Mouse (Mus musculus) cerebellum, postnatal 25 days (tissue): ENCODE measurements around the gene Pald1.

Experiments used
- DNase-seq, 2 experiments: peaks; one replicate each; pipeline ENCODE4 v3.0.0; 2021; ENCODE audit warnings: mixed read lengths in 2 of 2

The Pald1 gene

DNA sequence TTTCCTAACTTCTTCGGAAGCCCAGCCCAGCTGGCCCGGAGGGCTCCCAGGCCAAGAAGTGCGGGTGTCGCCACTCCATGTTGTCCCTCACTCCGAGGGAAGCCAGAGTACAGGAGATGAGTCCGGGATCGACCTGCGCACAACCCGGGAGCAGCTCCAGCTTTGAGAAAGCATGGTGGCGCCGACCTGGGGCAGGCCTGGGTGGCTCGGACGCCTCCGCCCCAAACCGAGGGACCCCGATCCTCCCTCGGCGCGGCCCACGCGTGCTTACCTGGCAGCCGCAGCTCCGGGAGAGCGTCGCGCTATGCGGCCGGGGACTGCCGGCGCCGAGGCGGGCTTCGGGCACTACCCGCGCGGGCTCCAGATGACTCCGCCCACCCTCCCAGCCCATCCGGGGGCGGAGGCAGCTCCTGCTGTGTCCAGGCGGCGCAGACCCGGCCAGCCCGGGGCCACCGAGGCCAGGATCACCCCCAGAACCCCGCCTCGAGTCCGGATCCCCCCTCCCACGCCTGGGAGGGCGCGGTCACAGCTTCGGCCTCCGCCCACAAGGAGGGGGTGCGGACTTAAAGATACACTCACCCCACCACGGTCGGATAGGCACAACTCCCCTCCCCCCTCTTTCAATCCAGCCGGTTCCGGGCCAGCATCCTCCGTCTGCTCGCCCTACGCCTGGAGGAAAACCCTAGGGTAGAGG, at the start of gene Pald1:
Gene Pald1 (minus strand): TSS at position 510 of the 694 bp plus-strand sequence.
- peak; percentile 68 to 76 for DNase-seq

DNA sequence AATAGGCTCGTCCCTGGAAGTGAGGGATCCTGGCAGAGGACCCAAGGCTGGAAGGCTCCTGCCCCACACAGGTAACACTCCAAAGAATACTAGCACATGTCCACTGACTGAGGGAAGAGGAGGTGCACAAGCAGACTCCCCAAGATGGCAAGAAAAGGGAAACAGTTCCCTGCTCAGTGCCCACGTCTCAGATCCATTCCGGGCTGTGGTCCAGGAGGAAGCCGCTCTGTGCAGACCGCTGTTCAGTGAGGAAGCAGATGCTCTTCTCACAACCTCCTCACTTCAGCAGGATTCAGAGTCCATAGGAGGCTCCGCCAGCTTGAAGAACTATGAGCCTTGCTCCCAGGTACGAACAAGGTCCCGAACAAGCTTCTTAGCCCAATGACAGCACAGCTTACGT, 48.0 kb upstream of the Pald1 start:
- DNase-seq, result no peak

DNA sequence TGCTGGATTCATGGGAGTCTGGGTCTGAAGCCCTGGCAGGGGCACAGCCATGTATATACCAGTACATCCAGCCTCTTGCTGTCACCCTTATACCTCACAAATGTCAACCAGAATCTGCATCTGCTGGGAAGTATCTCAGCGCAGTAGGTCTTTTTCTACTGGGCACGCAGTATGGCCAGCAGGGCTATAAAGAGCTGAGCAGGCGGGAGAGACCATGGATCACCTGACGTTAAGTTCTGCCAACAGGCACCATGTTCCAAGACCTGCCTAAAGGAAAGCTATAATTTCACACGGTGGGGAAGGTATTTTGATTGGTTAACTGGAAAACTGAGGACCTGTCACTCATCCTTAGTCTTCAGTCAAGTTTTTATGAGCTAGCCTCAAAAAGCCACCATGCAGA, 45.7 kb upstream of the Pald1 start:
- no peak for DNase-seq

DNA sequence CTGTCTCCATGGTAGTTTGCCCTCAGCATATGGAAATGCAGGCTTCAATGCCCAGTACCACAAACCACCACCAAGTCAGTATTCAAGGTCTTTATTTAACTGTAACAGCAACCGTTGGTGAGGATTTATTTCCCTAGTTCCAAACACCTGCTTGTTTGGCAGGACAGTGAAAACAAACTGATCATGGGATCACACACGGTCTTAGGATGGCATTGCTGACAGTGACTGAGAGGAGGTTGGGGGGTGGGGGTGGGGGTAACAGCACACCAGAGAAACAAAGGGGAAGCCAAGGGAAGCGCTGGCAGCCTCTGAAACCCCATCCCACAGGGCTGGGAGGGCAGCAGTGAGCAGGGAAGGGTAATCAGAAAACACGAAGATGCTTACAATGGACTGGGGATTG, 45.1 kb upstream of the Pald1 start:
- no peak for DNase-seq

DNA sequence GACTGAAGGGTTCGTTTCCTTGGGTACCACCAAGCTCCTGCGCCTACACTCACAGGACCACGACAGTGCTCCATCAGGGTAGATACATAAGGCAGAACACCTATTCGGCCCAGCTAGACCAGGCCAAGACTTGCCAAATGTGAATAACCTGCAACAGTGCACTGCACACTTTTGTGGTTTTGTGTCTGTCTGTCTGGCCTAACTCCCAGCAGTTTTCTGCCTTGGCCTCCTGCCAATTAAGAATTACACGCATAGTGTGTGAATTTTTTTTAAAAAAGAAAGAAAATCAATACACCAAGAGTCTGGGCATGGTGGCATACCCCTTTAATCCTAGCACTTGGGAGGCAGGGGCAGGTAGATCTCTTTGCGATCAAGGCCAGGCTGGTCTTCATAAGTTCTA, 44.6 kb upstream of the Pald1 start:
- DNase-seq, result no peak

DNA sequence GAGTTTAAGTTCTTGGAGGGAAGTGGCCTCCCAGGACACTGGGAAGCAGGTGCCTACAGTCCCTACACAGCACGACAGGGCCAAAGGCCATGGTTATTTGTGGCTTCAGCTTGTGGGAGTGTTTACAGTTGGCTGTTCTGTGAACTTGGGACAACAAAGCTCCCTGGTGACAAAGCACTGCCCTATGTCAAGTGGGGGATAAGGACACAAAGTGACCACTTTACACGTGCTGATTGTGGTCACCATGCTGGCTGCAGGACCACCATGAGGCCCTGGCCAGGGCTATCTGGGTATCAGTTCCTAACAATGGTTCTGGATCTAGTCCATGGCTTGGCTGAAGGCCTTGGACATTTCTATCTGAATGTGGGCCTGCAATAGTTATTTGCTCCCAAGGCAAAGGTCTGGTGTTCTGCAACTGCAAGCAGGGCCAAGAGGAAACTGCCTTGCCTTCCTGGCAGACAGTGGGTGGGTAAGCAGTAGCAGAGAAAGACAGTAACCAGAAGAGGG, 43.0 kb upstream of the Pald1 start:
- DNase-seq, result no peak

DNA sequence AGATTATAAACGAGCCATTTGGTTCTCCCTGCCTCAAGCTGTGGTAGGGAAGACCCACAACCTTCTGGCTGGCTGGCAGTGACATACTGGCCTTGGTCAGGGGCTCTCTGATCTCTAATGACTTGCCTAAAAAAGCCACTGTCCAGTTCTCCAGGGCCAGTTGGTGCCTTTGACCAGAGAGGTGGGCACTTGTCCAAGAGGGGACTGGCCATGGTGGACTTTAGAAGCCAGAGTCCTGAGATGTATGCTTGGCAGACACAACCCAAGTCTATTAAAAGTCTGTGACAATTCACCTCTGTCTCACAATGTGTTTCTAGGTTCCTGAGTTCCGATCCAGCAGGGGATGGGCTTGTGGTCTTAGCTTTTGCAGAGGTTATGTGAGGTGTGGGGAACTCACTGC, 41.7 kb upstream of the Pald1 start:
- DNase-seq, result no peak

DNA sequence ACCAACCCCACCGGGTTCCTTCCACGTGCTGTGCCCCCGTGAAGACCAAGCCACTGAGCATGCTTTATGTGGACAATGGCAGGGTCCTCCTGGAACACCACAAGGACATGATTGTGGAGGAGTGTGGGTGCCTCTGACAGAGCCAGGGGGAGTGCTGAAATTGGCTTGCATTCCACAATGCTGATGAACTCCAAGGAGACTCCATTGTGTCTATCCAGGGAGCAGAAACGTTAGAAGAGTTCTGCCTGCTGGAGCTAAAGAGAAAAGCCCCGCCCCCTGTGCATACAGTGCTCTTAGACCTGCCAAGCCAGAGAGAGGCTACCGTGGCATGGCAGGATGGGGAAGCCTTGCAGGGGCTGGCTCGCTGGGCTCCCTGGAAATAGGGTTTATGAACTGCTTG, 41.2 kb upstream of the Pald1 start:
- no peak for DNase-seq

DNA sequence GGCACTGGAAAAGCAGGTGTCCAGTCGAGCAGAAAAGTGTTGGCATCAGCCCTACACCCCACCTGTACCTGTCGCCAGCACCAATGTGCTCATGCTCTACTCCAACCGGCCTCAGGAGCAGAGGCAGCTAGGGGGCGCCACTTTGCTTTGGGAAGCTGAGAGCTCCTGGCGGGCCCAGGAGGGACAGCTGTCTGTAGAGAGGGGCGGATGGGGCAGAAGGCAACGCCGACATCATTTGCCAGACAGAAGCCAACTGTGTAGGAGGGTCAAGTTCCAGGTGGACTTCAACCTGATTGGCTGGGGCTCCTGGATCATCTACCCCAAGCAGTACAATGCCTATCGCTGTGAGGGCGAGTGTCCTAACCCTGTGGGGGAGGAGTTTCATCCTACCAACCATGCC, 40.0 kb upstream of the Pald1 start:
- DNase-seq, result peak in 1 of 2 experiments; percentile 64

DNA sequence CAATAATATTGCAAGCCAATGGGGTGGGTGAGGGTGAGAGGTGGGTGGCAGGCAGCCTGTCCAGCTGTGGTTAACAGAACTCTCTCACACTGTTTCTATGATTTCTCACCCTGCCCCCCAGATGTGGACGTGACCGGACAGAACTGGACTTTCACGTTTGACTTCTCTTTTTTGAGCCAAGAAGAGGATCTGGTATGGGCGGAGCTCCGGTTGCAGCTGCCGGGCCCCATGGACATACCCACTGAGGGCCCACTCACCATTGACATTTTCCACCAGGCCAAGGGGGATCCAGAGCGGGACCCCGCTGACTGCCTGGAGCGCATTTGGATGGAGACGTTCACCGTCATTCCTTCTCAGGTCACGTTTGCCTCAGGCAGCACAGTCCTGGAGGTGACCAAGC, 39.5 kb upstream of the Pald1 start:
- DNase-seq, result no peak

DNA sequence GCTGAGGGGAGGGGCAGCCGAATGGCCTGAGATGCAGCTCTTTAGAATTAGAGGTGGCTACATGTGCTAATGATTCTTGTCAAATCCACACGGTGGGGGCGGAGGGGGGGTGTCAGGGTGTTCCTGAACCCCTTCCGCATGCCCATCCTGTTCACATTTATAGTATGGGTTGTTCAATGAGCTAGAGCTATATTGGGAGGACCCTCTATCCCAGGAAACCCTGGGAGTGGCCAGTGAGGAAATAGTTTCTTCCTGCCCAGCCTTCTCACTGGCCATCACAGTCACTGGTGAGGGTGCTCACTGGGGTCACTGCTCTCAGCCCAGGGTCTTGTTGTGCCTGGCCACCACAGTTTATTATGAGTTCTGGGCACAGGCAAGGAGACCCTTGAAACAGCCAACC, 36.7 kb upstream of the Pald1 start:
- no peak for DNase-seq

DNA sequence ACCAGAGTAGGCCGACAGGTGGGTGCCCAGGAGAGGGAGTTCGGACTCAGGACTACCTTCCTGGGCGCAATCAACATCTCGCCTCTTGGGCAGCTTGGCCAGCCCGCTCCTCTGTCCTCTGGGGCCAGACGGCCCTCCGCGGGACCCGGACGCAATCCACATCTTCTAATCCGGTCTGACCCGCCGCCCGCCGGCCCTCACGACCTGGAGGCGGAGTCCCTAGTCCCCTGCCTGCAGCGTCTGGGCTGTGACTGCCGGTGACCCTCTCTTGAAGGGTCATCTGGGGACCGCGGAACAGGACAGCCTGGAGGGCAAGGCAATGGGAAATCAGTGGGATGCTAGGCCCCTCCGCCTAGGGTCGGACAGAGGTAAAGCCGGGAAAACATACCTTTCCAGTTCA, 35.8 kb upstream of the Pald1 start:
- no peak for DNase-seq

DNA sequence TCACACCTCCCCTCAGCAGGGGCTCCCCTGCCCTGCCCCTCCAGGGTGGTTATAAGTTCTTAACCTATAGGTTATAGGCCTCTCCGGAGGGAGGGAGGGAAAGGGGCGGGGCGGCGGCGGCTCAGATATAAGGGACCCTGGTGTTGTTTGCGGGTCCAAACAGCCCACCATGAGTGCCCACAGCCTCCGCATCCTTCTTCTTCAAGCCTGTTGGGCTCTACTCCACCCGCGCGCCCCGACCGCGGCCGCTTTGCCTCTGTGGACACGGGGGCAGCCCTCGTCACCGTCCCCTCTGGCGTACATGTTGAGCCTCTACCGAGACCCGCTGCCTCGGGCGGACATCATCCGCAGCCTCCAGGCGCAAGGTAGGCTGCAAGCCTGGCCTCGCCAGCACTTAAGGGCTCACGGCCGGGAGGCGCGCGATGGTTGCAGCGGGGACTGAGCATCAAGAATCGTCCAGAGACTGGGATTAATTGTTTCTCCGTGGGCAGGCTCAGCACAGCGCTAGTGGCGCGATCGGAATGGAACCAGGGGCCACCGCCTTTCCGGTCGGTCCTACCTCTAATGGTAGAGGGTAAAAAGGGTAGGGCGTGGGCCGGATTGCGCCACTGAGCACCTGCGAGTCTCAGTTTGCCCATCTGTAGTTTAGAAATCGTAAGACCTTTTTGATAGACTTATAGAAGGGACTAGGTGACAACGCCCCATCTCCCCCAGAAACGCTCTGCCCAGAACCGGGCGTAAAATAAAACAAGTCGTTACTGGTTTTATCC, 35.0 kb upstream of the Pald1 start:
- DNase-seq, result peak; percentile 33 to 43

DNA sequence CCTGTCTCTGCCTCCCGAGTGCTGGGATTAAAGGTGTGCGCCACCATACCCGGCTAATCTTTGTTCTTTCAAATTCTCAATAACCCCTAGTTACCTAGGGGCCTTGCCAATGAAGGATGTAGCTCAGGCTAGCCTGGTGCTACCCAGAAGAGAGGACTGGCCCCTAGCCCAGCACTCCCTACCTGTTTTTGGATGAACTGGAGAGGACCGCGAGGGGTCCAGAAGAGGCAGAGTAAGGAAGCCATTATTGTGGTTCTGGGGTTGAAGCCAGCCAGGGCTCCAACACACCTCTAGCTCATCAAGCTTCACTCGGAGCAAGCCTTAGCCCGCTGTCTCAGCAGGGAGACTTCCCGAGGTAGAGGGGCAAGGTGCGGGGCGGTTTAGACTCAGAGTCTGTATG, 34.3 kb upstream of the Pald1 start, which contains the start of gene Nodal:
Gene Nodal (plus strand): TSS at position 301 of the 400 bp plus-strand sequence.
- no peak for DNase-seq

DNA sequence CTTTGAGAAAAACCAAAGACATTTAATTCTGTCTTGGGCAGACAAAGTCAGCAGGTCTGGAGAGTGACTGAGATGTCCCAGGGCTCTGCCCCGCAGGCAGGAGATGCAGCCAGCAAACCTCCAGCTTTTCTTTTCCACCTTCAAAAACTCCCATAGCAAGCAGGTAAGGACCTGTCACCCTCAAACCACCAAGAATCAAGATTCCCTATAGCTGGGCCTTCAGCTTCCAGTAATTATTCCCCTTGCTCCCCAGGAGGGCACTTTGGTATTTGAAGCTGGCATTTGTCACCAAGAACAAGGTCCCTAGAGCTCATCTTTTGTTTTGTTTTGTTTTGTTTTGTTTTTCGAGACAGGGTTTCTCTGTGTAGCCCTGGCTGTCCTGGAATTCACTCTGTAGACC, 33.7 kb upstream of the Pald1 start:
- DNase-seq, result no peak

DNA sequence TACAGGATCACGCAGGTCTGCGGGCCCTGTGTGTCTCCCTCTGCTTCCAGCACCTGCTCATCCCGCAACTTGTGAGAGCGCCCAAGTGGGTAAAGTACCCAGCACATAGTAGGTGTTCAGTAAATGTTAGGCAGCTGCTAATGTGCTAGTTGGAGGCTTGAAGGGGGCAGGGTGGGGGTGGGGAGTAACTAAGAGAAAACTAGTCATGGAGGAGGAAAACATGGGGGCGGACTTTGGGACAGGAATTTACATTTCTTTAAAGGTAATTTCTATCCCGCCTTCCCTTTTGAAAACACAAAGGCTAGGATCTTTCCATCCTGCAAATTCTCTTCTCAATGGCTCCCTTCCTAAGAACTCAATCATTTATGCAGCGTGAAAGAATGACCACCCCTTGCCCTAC, 33.2 kb upstream of the Pald1 start:
- DNase-seq, result no peak

DNA sequence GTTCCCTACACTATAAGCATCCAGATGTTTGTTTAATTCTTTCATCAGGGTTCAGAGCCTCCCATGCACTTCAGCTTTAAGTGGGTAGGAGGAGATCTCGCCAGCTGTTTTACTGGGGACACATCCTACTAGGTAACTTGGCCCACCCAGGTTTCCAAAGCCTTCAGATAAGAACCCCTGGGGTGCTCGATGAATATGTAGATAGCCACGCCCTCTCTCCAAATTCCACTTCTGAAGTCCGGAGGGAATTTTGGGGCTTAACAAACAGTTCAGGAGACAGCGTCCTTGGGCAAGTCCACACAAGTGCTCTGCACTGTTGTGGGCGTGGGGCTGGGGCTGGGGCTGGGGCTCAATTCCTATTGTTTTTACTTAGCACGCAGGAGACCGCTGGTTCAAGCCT, 32.6 kb upstream of the Pald1 start:
- no peak for DNase-seq

DNA sequence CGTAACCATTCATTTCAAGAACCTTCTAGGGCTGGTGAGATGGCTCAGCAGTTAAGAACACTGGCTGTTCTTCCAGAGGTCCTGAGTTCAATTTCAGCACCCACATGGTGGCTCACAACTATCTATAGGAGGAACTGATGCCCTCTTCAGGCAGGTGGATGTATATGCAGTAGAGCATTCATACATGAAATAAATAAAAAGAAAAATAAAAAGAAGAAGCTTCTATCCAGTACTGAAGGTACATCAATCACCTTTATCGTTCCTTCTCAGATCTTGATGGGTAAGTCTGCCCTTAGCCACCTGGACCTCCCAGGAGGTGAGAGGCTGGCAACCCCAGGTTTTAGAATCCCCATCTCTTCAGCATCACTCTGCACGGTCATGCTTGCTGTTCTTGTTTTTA, 31.9 kb upstream of the Pald1 start:
- no peak for DNase-seq

DNA sequence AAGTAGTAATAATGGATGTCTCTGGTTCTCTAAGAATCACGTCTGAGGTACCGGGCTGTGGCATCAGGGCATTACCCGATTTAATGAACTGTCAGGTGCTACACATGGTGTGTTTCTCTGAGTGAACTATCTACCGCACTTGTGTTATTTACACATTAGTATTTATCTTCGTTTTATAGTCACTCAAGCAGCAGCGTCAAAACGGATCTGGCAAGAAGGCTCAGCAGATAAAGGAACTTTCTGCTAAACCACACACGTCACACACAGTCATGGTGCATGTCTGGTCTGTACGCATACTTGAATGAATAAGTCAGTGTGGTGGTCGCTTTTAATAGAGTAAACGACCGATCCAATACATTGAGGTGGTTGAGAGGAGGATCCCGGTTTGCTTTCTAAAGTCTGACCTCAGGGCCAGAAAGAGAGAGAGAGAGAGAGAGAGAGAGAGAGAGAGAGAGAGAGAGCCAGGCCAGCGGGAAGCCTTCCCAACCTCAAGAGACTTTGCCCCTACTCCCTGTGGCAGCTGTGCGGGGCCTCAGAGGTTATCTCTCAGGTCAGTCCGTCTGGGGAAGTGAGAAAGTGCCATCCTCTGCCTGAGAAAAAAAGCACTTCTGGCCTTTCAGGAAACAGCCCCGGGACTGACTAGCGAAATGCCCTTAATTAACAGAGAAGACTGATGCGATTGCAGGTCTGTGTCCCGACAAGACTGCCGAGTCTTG, 29.7 kb upstream of the Pald1 start:
- DNase-seq, result no peak

DNA sequence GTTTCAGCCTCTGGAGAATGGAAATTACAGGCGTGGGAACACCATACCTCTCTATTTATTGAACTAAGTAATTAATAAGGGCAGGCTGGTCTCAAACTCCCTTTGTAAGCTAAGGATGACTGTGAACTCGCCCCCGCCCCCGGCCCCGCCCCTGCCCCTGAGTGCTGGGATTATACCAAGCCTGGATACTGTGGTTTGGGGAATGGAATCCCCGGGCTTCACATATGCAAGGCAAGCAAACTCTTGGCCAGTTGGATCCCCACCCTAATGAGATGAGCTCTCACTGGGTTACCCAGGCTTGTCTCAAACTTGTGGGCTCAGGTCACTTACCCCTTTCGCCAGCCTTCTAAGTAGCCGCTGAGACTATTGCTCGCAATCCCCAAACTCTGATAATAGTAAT, 26.9 kb upstream of the Pald1 start:
- no peak for DNase-seq

DNA sequence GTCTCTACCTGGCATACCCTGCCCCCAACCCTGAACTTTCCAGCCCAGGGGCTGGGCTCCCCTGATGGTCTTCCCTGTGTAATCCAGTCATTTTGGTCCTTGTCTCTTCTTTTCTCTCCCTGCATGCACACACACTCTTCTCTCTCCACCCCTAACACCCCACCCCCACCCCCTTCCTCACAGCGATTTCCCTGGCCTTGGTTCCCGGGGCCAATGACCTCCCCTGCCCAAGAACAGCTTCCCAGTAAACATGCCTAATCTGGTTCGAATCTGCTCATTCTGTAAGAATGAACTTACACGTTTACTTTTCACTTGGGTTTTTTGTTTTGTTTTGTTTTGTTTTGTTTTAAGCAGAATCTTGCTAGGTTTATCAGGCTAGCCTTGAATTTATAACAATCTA, 26.4 kb upstream of the Pald1 start:
- no peak for DNase-seq

DNA sequence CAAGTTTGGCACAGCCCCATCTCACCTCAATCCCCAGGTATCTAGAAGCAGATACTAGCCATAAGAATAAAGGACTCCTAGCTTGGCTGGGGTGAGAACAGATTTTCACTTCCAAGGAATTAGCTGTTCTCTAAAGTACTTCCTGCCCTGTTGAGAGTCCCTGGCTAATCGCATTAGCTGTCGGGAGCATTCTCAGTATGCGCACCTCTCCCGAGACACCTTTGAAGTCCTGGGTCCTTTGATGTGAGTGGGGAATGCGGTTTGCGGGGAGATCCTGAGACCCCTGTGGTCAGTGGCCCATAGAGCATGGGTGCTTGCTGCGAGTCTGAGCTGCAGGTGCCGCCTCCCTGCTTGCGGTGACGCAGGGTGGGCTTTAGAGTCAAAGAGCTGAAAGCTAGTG, 22.6 kb upstream of the Pald1 start:
- no peak for DNase-seq

DNA sequence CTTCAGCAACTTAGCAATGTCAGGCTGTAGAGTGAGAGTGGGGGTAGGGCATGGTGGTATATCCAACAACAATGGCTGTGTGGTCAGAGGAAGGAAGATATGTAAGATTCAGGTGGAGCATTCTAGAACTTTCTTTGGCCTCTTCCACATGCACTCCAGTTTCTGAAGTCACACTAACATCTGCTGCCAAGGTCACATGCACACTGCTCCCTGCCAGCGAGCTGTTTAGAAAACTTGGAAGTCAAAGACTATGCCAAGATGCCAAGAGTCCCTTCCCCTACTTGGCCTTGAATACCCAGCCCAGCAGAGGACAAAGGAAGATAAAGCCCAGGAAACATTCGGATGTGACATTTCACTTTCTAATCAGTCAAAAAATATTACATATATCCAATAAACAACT, 19.6 kb upstream of the Pald1 start:
- no peak for DNase-seq

DNA sequence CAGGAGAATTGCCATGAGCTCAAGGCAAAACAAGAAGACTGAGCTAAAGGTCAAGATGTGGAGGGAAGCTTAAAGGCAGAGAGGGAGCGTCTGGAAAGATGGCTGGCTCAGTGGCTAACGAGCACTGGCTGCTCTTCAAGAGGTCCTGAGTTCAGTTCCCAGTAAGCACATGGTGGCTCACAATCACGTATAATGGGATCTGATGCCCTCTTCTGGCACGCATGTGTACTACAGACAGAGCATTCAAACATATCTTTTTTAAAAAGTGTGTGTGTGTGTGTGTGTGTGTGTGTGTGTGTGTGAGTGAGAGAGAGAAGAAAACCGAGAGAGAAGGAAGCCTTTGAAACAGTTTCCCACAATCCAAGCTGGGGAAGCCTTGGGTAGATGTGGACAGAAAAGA, 19.1 kb upstream of the Pald1 start:
- DNase-seq, result no peak
